Mouse (Mus musculus): ENCODE results near the gene Ogfod3.

GRCm38 (mm10) chr11:121154203-121154602 is 50.3 kb downstream of the Ogfod3 start:
- TF ChIP-seq POLR2A (IDR thresholded peaks at IDR 0.05; ENCODE audit: borderline replicate concordance, insufficient read depth, low read length) = no peak
- TF ChIP-seq CTCF (IDR thresholded peaks at IDR 0.05; ENCODE audit: borderline replicate concordance, insufficient read depth, low read depth, low read length) = no peak

Data from cerebellum, adult 2 months (tissue).